Mouse (Mus musculus) G1E-ER4 (cell line): ENCODE results near the gene Pde8b. TPM values are rescaled to one million over a fixed set of nuclear protein-coding genes. Genes with fewer than 3 reads are reported as not detected.

Source experiments
- GATA1 ChIP-seq: IDR thresholded peaks from one replicate; pipeline ENCODE4 v1.8.0; 2012; ENCODE audit warnings: low read length, inconsistent platforms
- polyA plus RNA-seq: library from polyadenylated mRNA; stranded (reverse); fragments of >175 nt; gene quantifications from 2 replicates; pipeline ENCODE4 v1.2.3, GENCODE M21; 2012

Gene Pde8b
- polyA plus RNA-seq, 1 experiment: not detected

- no peak for TF ChIP-seq GATA1
These were observed 18.6 kb downstream of the Pde8b start for GRCm38 (mm10) chr13:95231366-95232138.

GRCm38 (mm10) chr13:95230326-95230725, 19.8 kb downstream of the Pde8b start:
- no peak for TF ChIP-seq GATA1

GRCm38 (mm10) chr13:95224491-95224890, 25.6 kb downstream of the Pde8b start:
- TF ChIP-seq GATA1: no peak

GRCm38 (mm10) chr13:95223427-95223772, 26.7 kb downstream of the Pde8b start:
- no peak for TF ChIP-seq GATA1

- TF ChIP-seq GATA1: no peak
These were observed 27.3 kb downstream of the Pde8b start for GRCm38 (mm10) chr13:95222569-95223426.

DNA sequence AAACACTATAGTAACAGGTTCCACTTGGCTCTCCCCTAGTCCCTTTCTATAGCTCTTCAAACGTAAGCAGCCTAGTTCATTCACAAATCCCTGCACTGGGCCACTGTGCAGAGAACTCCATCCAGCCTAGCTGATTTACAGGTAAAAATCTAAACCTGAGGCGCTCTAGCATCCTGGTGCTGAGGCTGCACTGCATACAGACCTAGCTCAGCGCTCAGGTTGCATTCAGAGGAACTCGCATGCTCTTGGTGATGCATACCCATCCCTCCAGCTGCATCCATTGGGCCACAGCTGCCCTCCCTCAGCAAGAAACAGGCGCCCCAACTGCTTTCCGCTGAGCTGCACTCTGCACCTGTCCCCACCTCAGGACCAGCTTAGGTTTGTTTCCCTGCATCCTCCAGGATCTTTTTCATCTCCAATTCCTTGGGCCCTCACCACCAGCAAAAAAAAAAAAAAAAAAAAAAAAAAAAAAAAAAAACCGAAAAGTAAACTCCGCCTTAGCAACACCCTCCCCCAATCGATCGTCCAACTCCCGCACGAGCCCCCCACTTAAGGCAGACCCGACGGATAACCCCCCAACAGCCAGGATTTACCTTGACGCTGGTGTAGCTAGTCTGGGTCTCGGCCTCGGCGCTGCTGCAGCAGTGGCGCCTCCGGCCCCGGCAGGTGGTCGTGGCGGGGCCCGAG, 28.1 kb downstream of the Pde8b start:
- TF ChIP-seq GATA1: no peak

- TF ChIP-seq GATA1: no peak
These were observed 37.8 kb downstream of the Pde8b start for GRCm38 (mm10) chr13:95212320-95212719.

DNA sequence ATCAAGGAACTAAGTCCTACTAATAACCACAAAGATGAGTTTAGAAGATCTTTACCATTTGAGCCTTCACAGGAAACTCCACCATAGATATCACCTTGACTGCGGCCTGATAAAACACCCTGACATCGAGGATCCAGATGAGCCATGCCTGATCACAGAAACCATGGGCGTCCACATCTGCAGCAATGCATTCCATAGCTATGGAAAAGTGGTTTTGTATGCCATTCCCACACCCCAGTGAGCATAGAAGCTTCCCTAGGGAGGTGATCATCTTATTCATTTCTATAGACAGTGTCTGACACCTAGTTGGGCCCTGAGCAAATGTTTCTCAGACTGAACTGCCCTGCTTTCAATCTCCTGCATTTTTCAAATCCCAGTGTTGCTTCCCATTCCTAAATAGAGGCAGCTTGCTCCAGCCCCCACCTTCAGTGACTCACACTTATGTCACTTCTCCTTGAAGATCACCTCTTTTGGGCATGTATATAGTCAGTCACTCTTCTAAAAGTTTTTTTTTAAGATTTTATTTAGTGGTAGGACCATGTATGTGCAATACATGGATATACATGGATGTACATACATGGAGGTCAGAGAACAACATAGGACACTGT, 47.9 kb downstream of the Pde8b start:
- no peak for TF ChIP-seq GATA1

DNA sequence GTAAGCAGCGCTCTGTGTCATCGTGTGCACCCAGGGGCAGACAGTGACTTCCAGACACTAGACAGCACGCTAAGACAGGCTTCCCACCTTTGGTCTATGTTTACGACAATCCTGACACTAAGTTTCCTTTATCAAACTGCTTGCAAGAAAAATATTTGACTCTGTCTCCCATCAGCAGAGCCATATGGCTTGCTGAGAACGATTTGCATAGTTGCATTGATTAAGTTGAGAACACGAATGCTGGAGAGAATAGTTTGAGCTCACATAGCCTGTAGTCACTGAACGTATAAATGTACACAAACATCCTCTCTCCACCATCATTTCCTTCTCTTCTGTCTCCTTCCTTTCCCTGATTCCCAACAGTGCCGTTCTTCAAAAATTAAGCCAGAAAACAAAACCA, 49.3 kb downstream of the Pde8b start:
- no peak for TF ChIP-seq GATA1

DNA sequence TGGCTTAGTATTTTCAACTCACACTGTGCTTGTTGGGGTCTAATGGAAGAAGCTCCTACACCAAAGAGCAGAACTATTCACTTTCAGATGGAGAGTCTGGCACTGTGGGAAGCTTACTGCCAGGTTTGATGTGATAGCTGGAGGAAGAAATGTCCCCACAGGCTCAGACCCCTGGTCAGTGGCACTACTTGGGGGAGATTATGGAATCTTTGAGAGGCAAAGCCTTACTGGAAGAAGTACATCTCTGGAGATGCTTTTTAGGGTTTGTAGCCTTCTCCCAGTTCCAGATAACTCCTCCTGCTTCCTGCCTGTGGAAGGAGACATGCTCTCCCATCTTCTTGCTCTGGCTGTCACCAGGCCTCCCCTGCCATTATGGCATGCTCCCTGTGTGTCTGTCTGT, 50.1 kb downstream of the Pde8b start:
- TF ChIP-seq GATA1: no peak

GRCm38 (mm10) chr13:95196106-95196705, 53.9 kb downstream of the Pde8b start:
- TF ChIP-seq GATA1: no peak

GRCm38 (mm10) chr13:95191951-95192350, 58.2 kb downstream of the Pde8b start:
- TF ChIP-seq GATA1: no peak

DNA sequence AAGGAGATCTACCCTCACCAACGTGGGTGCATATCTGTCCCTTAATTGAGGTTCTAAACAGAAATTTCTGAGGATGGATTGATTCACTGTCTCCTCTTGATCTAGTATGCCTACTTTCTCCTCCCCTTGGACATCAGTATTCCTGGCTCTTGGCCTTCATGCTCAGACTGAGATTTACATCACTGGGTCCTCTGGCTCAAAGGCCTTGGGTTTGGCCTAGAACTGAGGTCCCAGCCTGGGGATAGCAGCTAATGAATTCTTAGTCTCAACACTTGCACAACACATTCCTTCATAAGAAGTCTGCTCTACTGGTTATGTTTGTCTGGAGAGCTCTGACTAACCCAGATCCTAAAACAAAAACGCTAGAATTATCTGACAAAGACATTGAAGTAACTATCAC, 61.0 kb downstream of the Pde8b start:
- no peak for TF ChIP-seq GATA1

GRCm38 (mm10) chr13:95187153-95187665, 62.9 kb downstream of the Pde8b start:
- no peak for TF ChIP-seq GATA1

DNA sequence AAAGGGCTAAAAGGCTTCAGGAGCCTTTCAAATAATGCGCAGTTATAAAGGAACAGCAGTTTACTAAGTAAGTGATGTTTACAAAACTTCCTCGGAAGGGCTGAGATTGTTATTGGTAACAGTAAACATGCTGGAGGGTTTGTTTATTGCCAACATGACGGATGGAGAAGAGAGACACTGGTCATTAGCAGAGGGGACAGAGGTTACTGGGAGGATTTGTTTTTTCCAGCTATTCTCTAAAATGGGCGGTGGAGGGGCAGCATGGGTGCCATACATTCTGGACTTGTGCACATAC, 63.4 kb downstream of the Pde8b start:
- TF ChIP-seq GATA1: no peak
